Mouse (Mus musculus) T-helper 1 cell (primary cell): ENCODE measurements around the gene Slc34a3.

ENCODE experiments used
- in situ Hi-C: fragments of 300-600 bp; cut with MboI, MseI; formaldehyde crosslinking; loops from one replicate; pipeline ENCODE4 v1.15.1; 2025; ENCODE audit warnings: high pct_unique_total_duplicates

Slc34a3 gene

GRCm38 (mm10) chr2:25225811-25226379 lies 8.3 kb downstream of the Slc34a3 start:
- in situ Hi-C loops: no loop called here

- in situ Hi-C loops: no loop called here
Measured at GRCm38 (mm10) chr2:25224766-25225752, 9.1 kb downstream of the Slc34a3 start.

GRCm38 (mm10) chr2:25224492-25224765 lies 9.7 kb downstream of the Slc34a3 start, which contains the start of gene Tubb4b:
Gene Tubb4b (minus strand): TSS chr2:25224702.
- in situ Hi-C loops: no loop called here

GRCm38 (mm10) chr2:25223681-25224491 lies 10.3 kb downstream of the Slc34a3 start:
- in situ Hi-C loops: no loop called here

- in situ Hi-C loops: no loop called here
Measured at GRCm38 (mm10) chr2:25221331-25221772, 12.8 kb downstream of the Slc34a3 start.

- in situ Hi-C loops: no loop called here
Measured at GRCm38 (mm10) chr2:25218445-25218844, 15.7 kb downstream of the Slc34a3 start, which contains the start of gene Fam166a. Gene Fam166a (plus strand): TSS chr2:25218745.

GRCm38 (mm10) chr2:25217666-25218065 lies 16.5 kb downstream of the Slc34a3 start:
- in situ Hi-C loops: no loop called here

GRCm38 (mm10) chr2:25214444-25214843 lies 19.7 kb downstream of the Slc34a3 start, which contains the start of gene Stpg3:
Gene Stpg3 (minus strand): TSS chr2:25214637.
- in situ Hi-C loops: no loop called here

GRCm38 (mm10) chr2:25213266-25213865 lies 20.8 kb downstream of the Slc34a3 start:
- in situ Hi-C loops: no loop called here

GRCm38 (mm10) chr2:25211121-25211670 lies 23.0 kb downstream of the Slc34a3 start, which contains the start of gene Nelfb:
Gene Nelfb (minus strand): TSS chr2:25211489.
- in situ Hi-C loops: no loop called here

- in situ Hi-C loops: no loop called here
Measured at GRCm38 (mm10) chr2:25210686-25211085, 23.5 kb downstream of the Slc34a3 start.

GRCm38 (mm10) chr2:25207593-25207992 lies 26.6 kb downstream of the Slc34a3 start:
- in situ Hi-C loops: no loop called here

- in situ Hi-C loops: no loop called here
Measured at GRCm38 (mm10) chr2:25203631-25204214, 30.4 kb downstream of the Slc34a3 start.

GRCm38 (mm10) chr2:25200631-25201030 lies 33.5 kb downstream of the Slc34a3 start:
- in situ Hi-C loops: no loop called here

- in situ Hi-C loops: no loop called here
Measured at GRCm38 (mm10) chr2:25197946-25198345, 36.2 kb downstream of the Slc34a3 start.

GRCm38 (mm10) chr2:25197191-25197590 lies 37.0 kb downstream of the Slc34a3 start:
- in situ Hi-C loops: no loop called here

- in situ Hi-C loops: no loop called here
Measured at GRCm38 (mm10) chr2:25196172-25196954, 37.8 kb downstream of the Slc34a3 start, which contains the start of gene Tor4a. Gene Tor4a (minus strand): TSS chr2:25196886.

GRCm38 (mm10) chr2:25195211-25196156 lies 38.7 kb downstream of the Slc34a3 start:
- in situ Hi-C loops: no loop called here
